Mouse (Mus musculus): ENCODE data around the gene Xpnpep1.

The Xpnpep1 gene

GRCm38 (mm10) chr19:53064972-53065361 is 25.0 kb upstream of the Xpnpep1 start:
- no peak for DNase-seq (ENCODE audit: low read depth)

GRCm38 (mm10) chr19:53064292-53064971 is 24.4 kb upstream of the Xpnpep1 start:
- DNase-seq (ENCODE audit: low read depth), result no peak

GRCm38 (mm10) chr19:53062046-53062445 is 22.0 kb upstream of the Xpnpep1 start:
- DNase-seq (ENCODE audit: low read depth), result no peak

GRCm38 (mm10) chr19:53059344-53060111 is 19.5 kb upstream of the Xpnpep1 start:
- DNase-seq (ENCODE audit: low read depth), result no peak

GRCm38 (mm10) chr19:53058726-53059334 is 18.8 kb upstream of the Xpnpep1 start:
- DNase-seq (ENCODE audit: low read depth), result no peak

GRCm38 (mm10) chr19:53057980-53058725 is 18.1 kb upstream of the Xpnpep1 start:
- no peak for DNase-seq (ENCODE audit: low read depth)

- no peak for DNase-seq (ENCODE audit: low read depth)
These were observed 13.3 kb upstream of the Xpnpep1 start for GRCm38 (mm10) chr19:53053355-53053754.

GRCm38 (mm10) chr19:53052031-53052670 is 12.1 kb upstream of the Xpnpep1 start:
- DNase-seq (ENCODE audit: low read depth), result no peak

- no peak for DNase-seq (ENCODE audit: low read depth)
These were observed 11.4 kb upstream of the Xpnpep1 start for GRCm38 (mm10) chr19:53051288-53051985.

GRCm38 (mm10) chr19:53050100-53050499 is 10.1 kb upstream of the Xpnpep1 start:
- no peak for DNase-seq (ENCODE audit: low read depth)

GRCm38 (mm10) chr19:53047208-53047607 is 7.2 kb upstream of the Xpnpep1 start:
- peak; percentile 54 for DNase-seq (ENCODE audit: low read depth)

GRCm38 (mm10) chr19:53043423-53044125 is 3.6 kb upstream of the Xpnpep1 start:
- DNase-seq (ENCODE audit: low read depth), result no peak

GRCm38 (mm10) chr19:53041570-53041969 is 1.6 kb upstream of the Xpnpep1 start:
- DNase-seq (ENCODE audit: low read depth), result no peak

- no peak for DNase-seq (ENCODE audit: low read depth)
These were observed 1.1 kb upstream of the Xpnpep1 start for GRCm38 (mm10) chr19:53041133-53041510.

GRCm38 (mm10) chr19:53039090-53039489 is 924 bp downstream of the Xpnpep1 start:
- no peak for DNase-seq (ENCODE audit: low read depth)

GRCm38 (mm10) chr19:53038435-53038938 is 1.5 kb downstream of the Xpnpep1 start:
- peak; percentile 95 for DNase-seq (ENCODE audit: low read depth)

GRCm38 (mm10) chr19:53037925-53038419 is 2.0 kb downstream of the Xpnpep1 start:
- DNase-seq (ENCODE audit: low read depth), result no peak

GRCm38 (mm10) chr19:53033159-53033943 is 6.7 kb downstream of the Xpnpep1 start:
- no peak for DNase-seq (ENCODE audit: low read depth)

- DNase-seq (ENCODE audit: low read depth), result no peak
These were observed 7.4 kb downstream of the Xpnpep1 start for GRCm38 (mm10) chr19:53032647-53033046.

Measured in fibroblast of lung, adult 2 months (primary cell).